Mouse (Mus musculus) midbrain, embryonic 13.5 days (tissue): Measurements from ENCODE around the gene Ddx24. TPM values are rescaled to one million over a fixed set of nuclear protein-coding genes. Genes with fewer than 3 reads are reported as not detected.

Experiments used
- ATAC-seq: fragments of 200-750 bp; cut with Nextera tagmentation; 2 replicates; pipeline ENCODE4 v1.8.0; 2017; ENCODE audit warnings: mild to moderate bottlenecking, moderate TSS enrichment, moderate library complexity
- H3K27ac ChIP-seq: fragments of 300-500 bp; sonication (generic); 2 replicates; pipeline ENCODE4 v1.5.1; 2015; ENCODE audit warnings: inconsistent platforms, mild to moderate bottlenecking, moderate library complexity
- H3K27me3 ChIP-seq: fragments of 300-500 bp; sonication (generic); 2 replicates; pipeline ENCODE4 v1.6.1; 2015; ENCODE audit warnings: mild to moderate bottlenecking, inconsistent platforms
- H3K36me3 ChIP-seq: fragments of 300-500 bp; sonication (generic); 2 replicates; pipeline ENCODE4 v1.6.1; 2015; ENCODE audit warnings: mild to moderate bottlenecking, inconsistent platforms
- H3K4me1 ChIP-seq: fragments of 300-500 bp; sonication (generic); replicated peaks from 2 replicates; pipeline ENCODE4 v1.6.1; 2015; ENCODE audit warnings: inconsistent platforms
- H3K4me2 ChIP-seq: fragments of 300-500 bp; sonication (generic); replicated peaks from 2 replicates; pipeline ENCODE4 v1.6.1; 2015; ENCODE audit warnings: moderate library complexity, mild to moderate bottlenecking, inconsistent platforms
- H3K4me3 ChIP-seq: fragments of 300-500 bp; sonication (generic); replicated peaks from 2 replicates; pipeline ENCODE4 v1.5.1; 2015; ENCODE audit warnings: mild to moderate bottlenecking, inconsistent platforms
- H3K9ac ChIP-seq: fragments of 300-500 bp; sonication (generic); replicated peaks from 2 replicates; pipeline ENCODE4 v1.6.1; 2015; ENCODE audit warnings: mild to moderate bottlenecking, inconsistent platforms
- H3K9me3 ChIP-seq: fragments of 300-500 bp; sonication (generic); 2 replicates; pipeline ENCODE4 v1.6.1; 2016; ENCODE audit warnings: mild to moderate bottlenecking, inconsistent platforms
- WGBS: fragments of 180-500 bp; shearing (Covaris S2); methylation state at CpG from one replicate; pipeline ENCODE4 v1.1.7; 2015; 5-methylcytosine and 5-hydroxymethylcytosine counted together
- polyA plus RNA-seq: library from polyadenylated mRNA; unstranded; fragments of >200 nt; fragmentation: Nextera tagmentation; extraction: Ambion mirVana; gene quantifications from 2 replicates; pipeline ENCODE4 v1.2.1, GENCODE M21; 2015

Gene Ddx24
- polyA plus RNA-seq, 1 experiment from 2014 or later, result 138 TPM

- ATAC-seq, result no peak
- H3K36me3 ChIP-seq, result no peaks in the 10 kb centered on the region
- no peaks in the 10 kb centered on the region for H3K4me1 ChIP-seq
- H3K27me3 ChIP-seq, result no peaks in the 10 kb centered on the region
- no peak overlapping the region for H3K4me2 ChIP-seq
- no peak overlapping the region for H3K4me3 ChIP-seq
- H3K27ac ChIP-seq, result no peak overlapping the region
- WGBS, result 80% methylated on average over 4 of the region's 4 CpGs
- H3K9me3 ChIP-seq, result no peaks in the 10 kb centered on the region
- no peak overlapping the region for H3K9ac ChIP-seq
Observed at GRCm38 (mm10) chr12:103380226-103380625, 45.4 kb downstream of the Ddx24 start.

DNA sequence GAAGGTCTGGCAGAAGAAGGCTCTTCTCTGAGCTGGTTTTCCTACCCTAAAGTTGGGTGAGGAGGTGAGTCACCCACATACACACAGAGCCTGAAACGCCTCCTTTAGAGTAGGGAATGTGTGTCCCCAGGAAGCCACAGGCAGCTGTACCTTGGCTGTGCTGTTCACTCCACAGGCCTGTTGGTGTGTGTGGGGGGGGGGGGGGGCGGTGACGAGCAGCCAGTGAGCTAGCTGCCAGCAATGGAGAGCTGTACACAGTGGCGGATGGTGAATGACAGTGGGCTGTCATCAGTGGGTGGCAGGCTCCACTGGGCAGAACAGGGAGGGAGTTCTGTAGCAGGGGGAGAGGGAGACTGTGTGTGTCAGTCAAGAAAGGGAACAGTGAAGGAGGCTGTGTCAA, 48.9 kb downstream of the Ddx24 start:
- no peaks in the 10 kb centered on the region for H3K9me3 ChIP-seq
- H3K4me2 ChIP-seq, result no peak overlapping the region
- no peak overlapping the region for H3K4me3 ChIP-seq
- 73% methylated on average over 4 of the region's 4 CpGs for WGBS
- peak; percentile 56; the same call in 1 of the 2 replicates for ATAC-seq
- H3K9ac ChIP-seq, result no peak overlapping the region
- no peaks in the 10 kb centered on the region for H3K4me1 ChIP-seq
- H3K27ac ChIP-seq, result no peak overlapping the region
- no peaks in the 10 kb centered on the region for H3K27me3 ChIP-seq
- H3K36me3 ChIP-seq, result no peaks in the 10 kb centered on the region

DNA sequence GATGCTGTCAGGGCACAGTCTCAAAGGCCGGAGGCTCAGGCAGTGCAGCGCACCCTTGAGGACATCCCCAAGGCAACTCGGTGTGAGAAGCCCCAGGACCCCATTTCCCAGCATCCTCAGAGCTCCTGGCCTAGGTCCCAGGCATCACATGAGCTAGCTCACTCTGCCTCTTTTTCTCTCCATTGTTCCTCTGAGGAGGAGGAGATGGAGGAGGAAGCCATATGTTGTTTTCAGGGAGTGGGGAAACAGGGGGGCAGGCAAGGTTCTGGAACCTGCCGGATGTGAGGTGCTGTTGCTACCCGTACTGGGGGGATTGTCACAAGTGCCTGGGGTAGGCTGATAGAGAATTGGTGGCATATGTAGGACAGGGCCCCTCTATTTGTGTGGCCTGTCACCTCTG, 49.5 kb downstream of the Ddx24 start:
- WGBS, result 62% methylated on average over 5 of the region's 5 CpGs
- Histone ChIP-seq H3K36me3 (no peaks in the 10 kb centered on the region), H3K9ac (no peak overlapping the region), H3K4me3 (no peak overlapping the region), H3K27ac (no peak overlapping the region), H3K4me1 (no peaks in the 10 kb centered on the region), H3K9me3 (no peaks in the 10 kb centered on the region), H3K27me3 (no peaks in the 10 kb centered on the region), H3K4me2 (no peak overlapping the region)
- no peak for ATAC-seq

- H3K4me2 ChIP-seq, result no peak overlapping the region
- no peaks in the 10 kb centered on the region for H3K4me1 ChIP-seq
- WGBS, result 79% methylated on average over 8 of the region's 8 CpGs
- H3K4me3 ChIP-seq, result no peak overlapping the region
- no peak overlapping the region for H3K27ac ChIP-seq
- no peaks in the 10 kb centered on the region for H3K9me3 ChIP-seq
- ATAC-seq, result no peak
- peaks cover 2% of the 10 kb centered on the region; the same call in 1 of the 2 replicates for H3K27me3 ChIP-seq
- H3K36me3 ChIP-seq, result no peaks in the 10 kb centered on the region
- no peak overlapping the region for H3K9ac ChIP-seq
Observed at GRCm38 (mm10) chr12:103373530-103374236, 51.9 kb downstream of the Ddx24 start.

DNA sequence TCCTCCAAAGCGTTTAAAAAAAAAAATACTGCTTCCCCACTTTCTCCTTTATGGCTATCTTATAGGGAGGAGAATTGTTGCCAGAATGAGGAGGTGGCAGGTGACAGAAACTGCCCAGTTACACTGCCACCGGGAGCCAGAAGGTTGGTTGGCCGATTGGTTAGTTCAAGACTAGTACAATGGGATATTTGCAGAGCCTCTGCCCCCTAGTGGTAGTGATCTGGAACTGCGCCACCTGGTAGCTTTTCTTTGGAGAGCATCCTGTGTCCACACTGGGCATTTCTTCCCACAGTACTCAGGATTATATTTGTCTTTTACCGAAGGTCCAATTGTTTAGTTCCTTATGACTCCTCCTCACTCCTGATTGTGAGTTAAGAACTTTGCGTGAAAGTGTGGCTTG, 53.9 kb downstream of the Ddx24 start:
- Histone ChIP-seq H3K4me3 (no peak overlapping the region), H3K27ac (no peak overlapping the region), H3K9ac (no peak overlapping the region), H3K36me3 (no peaks in the 10 kb centered on the region), H3K27me3 (peaks cover 9% of the 10 kb centered on the region), H3K9me3 (no peaks in the 10 kb centered on the region), H3K4me2 (no peak overlapping the region), H3K4me1 (0 out of 2 replicates have a peak, but pooled peaks cover 2% of the 10 kb centered on the region)
- WGBS, result 31% methylated on average over 6 of the region's 6 CpGs
- no peak for ATAC-seq

DNA sequence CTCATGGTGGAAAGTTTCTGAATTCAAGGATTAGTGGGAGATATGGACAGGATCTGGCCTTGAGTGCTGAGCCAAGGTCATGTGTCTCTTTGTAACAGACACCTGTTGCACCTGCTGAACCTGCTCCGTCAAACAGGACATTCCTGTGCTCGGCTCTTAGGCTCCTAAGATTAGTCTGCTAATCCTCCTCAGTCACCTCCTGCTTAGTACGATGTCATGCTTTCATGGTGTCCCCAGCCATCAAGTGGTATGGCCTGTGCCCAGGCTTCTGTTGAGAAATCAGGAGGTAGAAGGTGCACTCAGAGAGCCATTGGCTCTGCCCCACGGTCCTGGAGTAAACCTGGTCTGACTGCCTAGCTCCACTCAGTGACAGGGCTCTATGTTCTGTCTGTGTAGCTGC, 54.8 kb downstream of the Ddx24 start:
- Histone ChIP-seq H3K27ac (no peak overlapping the region), H3K4me3 (no peak overlapping the region), H3K9me3 (no peaks in the 10 kb centered on the region), H3K4me2 (no peak overlapping the region), H3K36me3 (no peaks in the 10 kb centered on the region), H3K27me3 (peaks cover 9% of the 10 kb centered on the region), H3K4me1 (0 out of 2 replicates have a peak, but pooled peaks cover 2% of the 10 kb centered on the region), H3K9ac (no peak overlapping the region)
- ATAC-seq, result no peak
- 87% methylated on average over 4 of the region's 4 CpGs for WGBS

- no peaks in the 10 kb centered on the region for H3K36me3 ChIP-seq
- H3K9ac ChIP-seq, result no peak overlapping the region
- no peak overlapping the region for H3K4me3 ChIP-seq
- no peak overlapping the region for H3K4me2 ChIP-seq
- H3K27ac ChIP-seq, result no peak overlapping the region
- no peak for ATAC-seq
- H3K9me3 ChIP-seq, result no peaks in the 10 kb centered on the region
- 67% methylated on average over 2 of the region's 2 CpGs for whole genome bisulfite sequencing
- peaks cover 9% of the 10 kb centered on the region for H3K27me3 ChIP-seq
- H3K4me1 ChIP-seq, result 0 out of 2 replicates have a peak, but pooled peaks cover 2% of the 10 kb centered on the region
Observed at GRCm38 (mm10) chr12:103368777-103369176, 56.9 kb downstream of the Ddx24 start.

DNA sequence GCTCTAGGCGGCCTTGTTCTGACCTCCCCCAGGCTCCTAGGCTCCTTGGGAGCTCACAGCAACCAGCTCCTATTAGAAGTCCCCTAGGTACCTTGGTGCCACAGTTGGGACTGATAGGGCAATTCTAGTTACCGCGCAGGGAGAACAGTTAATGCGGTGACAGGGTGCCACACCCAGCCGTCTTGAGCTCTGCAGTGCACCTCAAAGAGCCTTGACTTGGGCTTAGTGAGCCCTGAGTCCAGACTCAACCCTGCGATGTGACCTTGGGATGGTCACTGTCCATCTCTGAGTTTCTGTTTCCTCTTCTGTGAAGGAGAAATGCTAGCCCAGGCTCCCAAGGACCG, 57.3 kb downstream of the Ddx24 start:
- H3K9me3 ChIP-seq, result no peaks in the 10 kb centered on the region
- ATAC-seq, result no peak
- 84% methylated on average over 7 of the region's 7 CpGs for WGBS

GRCm38 (mm10) chr12:103367620-103368325, 57.9 kb downstream of the Ddx24 start:
- no peaks in the 10 kb centered on the region for H3K36me3 ChIP-seq
- 20% methylated on average over 18 of the region's 18 CpGs for WGBS
- peaks cover 9% of the 10 kb centered on the region for H3K27me3 ChIP-seq
- peak; percentile 82 for ATAC-seq
- no peak overlapping the region for H3K4me3 ChIP-seq
- H3K9me3 ChIP-seq, result no peaks in the 10 kb centered on the region
- no peak overlapping the region for H3K27ac ChIP-seq
- 0 out of 2 replicates have a peak, but pooled peaks cover 2% of the 10 kb centered on the region for H3K4me1 ChIP-seq
- H3K4me2 ChIP-seq, result peak overlapping the region; percentile 19; the same call in 1 of the 2 replicates
- no peak overlapping the region for H3K9ac ChIP-seq

More for the DNA sequence above, 57.3 kb downstream of the Ddx24 start:
- Histone ChIP-seq H3K27ac (no peak overlapping the region), H3K36me3 (no peaks in the 10 kb centered on the region), H3K4me3 (no peak overlapping the region), H3K9ac (no peak overlapping the region), H3K27me3 (peaks cover 9% of the 10 kb centered on the region), H3K4me2 (peak overlapping the region; percentile 19; the same call in 1 of the 2 replicates), H3K4me1 (0 out of 2 replicates have a peak, but pooled peaks cover 2% of the 10 kb centered on the region)

DNA sequence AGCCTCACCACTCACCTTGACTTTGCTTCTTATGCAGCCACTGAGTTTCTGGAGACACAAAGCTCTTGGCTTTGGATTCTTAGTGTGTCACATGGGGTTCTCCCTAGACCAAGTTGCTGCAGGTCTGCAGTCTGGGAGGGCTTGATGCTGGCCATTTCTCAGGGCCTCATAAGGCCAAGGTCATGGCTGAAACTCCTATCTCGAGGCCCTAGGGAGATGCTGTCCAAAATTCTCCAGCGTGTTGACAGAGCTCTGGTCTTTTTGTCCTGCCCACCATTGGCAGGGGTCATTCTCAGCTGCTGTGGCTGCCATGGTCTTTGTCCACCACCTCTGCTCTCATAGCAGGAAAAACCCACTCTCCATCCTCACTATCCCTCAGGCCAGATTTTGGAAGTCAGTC, 58.5 kb downstream of the Ddx24 start:
- H3K27me3 ChIP-seq, result peaks cover 9% of the 10 kb centered on the region
- ATAC-seq, result no peak

GRCm38 (mm10) chr12:103362336-103362735, 63.3 kb downstream of the Ddx24 start:
- ATAC-seq, result no peak
- Histone ChIP-seq H3K27me3 (no peaks in the 10 kb centered on the region), H3K9ac (no peak overlapping the region), H3K4me2 (no peak overlapping the region), H3K36me3 (no peaks in the 10 kb centered on the region), H3K9me3 (no peaks in the 10 kb centered on the region), H3K27ac (no peak overlapping the region), H3K4me3 (no peak overlapping the region), H3K4me1 (peaks cover 7% of the 10 kb centered on the region; the same call in 1 of the 2 replicates)
- 91% methylated on average over 3 of the region's 3 CpGs for WGBS

More for the DNA sequence above, 58.5 kb downstream of the Ddx24 start:
- Histone ChIP-seq H3K4me1 (0 out of 2 replicates have a peak, but pooled peaks cover 2% of the 10 kb centered on the region), H3K9ac (no peak overlapping the region), H3K36me3 (no peaks in the 10 kb centered on the region), H3K4me2 (no peak overlapping the region; the same call in 1 of the 2 replicates), H3K4me3 (no peak overlapping the region), H3K9me3 (no peaks in the 10 kb centered on the region), H3K27ac (no peak overlapping the region)
- WGBS, result 82% methylated on average over 2 of the region's 2 CpGs

- H3K4me3 ChIP-seq, result no peak overlapping the region
- ATAC-seq, result no peak
- 92% methylated on average over 17 of the region's 17 CpGs for WGBS
Observed at GRCm38 (mm10) chr12:103361539-103362307, 63.9 kb downstream of the Ddx24 start.

More at GRCm38 (mm10) chr12:103361539-103362307, 63.9 kb downstream of the Ddx24 start:
- Histone ChIP-seq H3K27me3 (no peaks in the 10 kb centered on the region), H3K9me3 (no peaks in the 10 kb centered on the region), H3K4me1 (peaks cover 7% of the 10 kb centered on the region; the same call in 1 of the 2 replicates), H3K9ac (no peak overlapping the region), H3K27ac (no peak overlapping the region), H3K4me2 (no peak overlapping the region), H3K36me3 (no peaks in the 10 kb centered on the region)
